Mouse (Mus musculus): ENCODE results near the gene Pelo.

DNA sequence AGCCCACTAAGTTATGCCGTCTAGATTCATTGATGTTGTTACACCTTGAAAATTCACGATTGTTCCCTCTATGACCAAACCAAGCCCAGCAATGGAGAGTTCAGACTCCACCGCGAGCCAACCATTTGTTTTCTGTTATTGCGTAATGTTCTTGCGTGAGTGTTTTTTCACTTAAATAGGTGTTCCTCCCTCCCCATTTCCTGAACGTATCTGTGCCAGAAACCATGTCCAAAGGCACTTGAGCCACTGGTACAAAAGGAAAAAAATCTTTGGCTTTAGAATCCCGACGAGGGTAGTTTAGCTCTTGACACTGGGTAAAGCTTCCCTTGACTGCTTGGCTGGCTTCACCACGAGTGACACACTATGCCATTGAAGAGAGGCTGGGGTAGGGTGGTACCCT lies 16.2 kb upstream of the Pelo start:
- TF ChIP-seq EP300 (IDR thresholded peaks at IDR 0.05; ENCODE audit: low read depth) (no peak), CTCF (IDR thresholded peaks at IDR 0.05; ENCODE audit: low read depth) (no peak)

All from liver, postnatal 0 days (tissue).